Mouse (Mus musculus): ENCODE results near the gene Alk. TPM values are rescaled to one million over a fixed set of nuclear protein-coding genes. Genes with fewer than 3 reads are reported as not detected.
A peak's percentile ranks its signal among the peaks of the same experiment; 100 is the strongest.

The Alk gene
- polyA plus RNA-seq, 1 experiment from 2014 or later, result 0.11 TPM

DNA sequence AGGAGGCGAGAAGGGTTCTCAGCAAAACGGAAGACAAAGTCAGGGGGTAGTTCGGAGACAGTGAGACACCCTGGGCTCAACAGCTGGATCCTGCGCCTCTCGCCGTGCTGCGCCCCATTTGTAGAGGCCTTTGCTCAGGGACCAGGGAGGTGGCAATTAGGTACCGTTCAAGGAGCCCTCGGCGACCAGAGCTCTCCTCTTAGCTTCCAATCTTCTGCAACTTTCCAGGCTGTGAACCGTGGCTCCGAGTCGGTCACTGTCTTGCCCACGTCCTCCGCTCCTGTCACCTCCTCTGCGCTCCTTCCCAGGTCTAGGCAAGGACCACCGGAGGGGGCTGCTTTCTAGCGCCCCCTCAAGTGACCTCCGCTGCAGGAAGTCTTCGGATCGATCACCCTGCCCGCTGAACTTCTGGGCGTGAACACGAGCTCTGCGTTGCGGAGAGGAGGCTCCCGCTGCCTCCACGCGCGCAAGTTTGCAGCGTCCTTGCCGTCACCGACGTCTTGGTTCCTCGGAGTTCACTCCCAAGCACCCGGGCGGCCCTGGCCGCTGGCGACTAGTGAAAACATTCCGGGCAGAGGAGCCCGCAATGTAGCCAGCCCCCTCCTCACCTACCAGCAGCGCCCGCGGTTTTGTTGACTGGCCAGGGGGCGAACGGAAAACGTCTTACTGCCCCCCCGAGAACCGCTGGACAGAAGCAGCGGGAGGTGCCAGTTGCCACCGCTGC lies 379 bp downstream of the Alk start:
- WGBS, result 1% methylated on average over 50 of the region's 51 CpGs
- H3K9ac ChIP-seq (ENCODE audit: low read depth, low read length), result no peak overlapping the region
- H3K9me3 ChIP-seq (replicated peaks; ENCODE audit: low read length), result no peaks in the 10 kb centered on the region
- peaks cover 14% of the 10 kb centered on the region for H3K27me3 ChIP-seq (ENCODE audit: insufficient read depth, low read length)
- ATAC-seq (replicated peaks; ENCODE audit: low FRiP score, low read depth) (peak; percentile 51), DNase-seq (ENCODE audit: low spot score) (no peak)
- peak overlapping the region; percentile 39 for H3K4me3 ChIP-seq (replicated peaks; ENCODE audit: low read depth, low read length)
- peaks cover 4% of the 10 kb centered on the region; the same call in 1 of the 2 replicates for H3K4me1 ChIP-seq (replicated peaks; ENCODE audit: insufficient read depth, low read length)
- no peaks in the 10 kb centered on the region for H3K36me3 ChIP-seq (ENCODE audit: insufficient read depth, low read length)
- TF ChIP-seq CTCF (IDR thresholded peaks at IDR 0.05; ENCODE audit: low read depth), result no peak
- H3K4me2 ChIP-seq (ENCODE audit: low read length), result peak overlapping the region; percentile 67
- H3K27ac ChIP-seq, result no peak overlapping the region

DNA sequence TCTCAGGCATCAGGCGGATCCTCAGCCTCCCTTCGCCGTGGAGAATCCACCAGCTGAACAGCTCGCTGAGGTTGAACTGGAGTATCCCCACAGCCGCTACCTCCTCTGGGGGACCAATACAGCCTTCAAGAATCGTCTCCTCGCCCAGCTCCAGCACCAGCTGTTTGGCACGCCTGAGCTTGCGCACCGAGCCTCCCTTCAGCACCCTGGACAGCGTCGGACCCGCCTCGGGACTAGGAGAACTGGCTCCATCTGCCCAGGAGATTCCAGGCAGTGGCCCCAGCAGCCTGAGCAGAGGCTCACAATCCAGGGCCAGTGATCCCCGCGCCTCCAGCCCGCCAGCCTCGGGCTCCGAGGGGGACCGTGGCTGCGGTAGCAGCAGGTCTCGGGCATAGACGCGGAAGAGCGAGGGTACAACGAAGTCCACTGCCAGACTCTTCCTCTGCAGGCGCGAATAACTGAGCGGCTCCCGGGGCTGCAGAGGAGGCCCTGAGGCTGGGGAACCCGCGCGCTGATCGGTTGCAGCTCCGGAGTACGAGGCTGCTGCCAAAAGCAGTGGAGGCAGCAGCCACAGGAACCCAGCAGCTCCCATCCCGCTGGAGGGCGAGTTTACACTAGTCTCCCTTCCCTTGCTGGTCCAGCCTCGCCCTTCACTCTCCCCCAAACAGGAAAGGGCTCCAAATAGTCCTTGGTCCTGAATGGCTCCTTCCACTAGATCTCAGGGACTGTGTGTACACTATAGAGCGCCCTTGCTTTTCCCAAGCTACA lies 1.1 kb downstream of the Alk start:
- H3K9ac ChIP-seq (ENCODE audit: low read depth, low read length), result no peak overlapping the region
- peak overlapping the region; percentile 67 for H3K4me2 ChIP-seq (ENCODE audit: low read length)
- peaks cover 14% of the 10 kb centered on the region for H3K27me3 ChIP-seq (ENCODE audit: insufficient read depth, low read length)
- DNase-seq (ENCODE audit: low spot score) (peak; percentile 89), ATAC-seq (replicated peaks; ENCODE audit: low FRiP score, low read depth) (peak; percentile 79)
- H3K36me3 ChIP-seq (ENCODE audit: insufficient read depth, low read length), result no peaks in the 10 kb centered on the region
- 2% methylated on average over 40 of the region's 40 CpGs for WGBS
- peaks cover 4% of the 10 kb centered on the region; the same call in 1 of the 2 replicates for H3K4me1 ChIP-seq (replicated peaks; ENCODE audit: insufficient read depth, low read length)
- H3K27ac ChIP-seq, result no peak overlapping the region
- H3K9me3 ChIP-seq (replicated peaks; ENCODE audit: low read length), result no peaks in the 10 kb centered on the region
- TF ChIP-seq CTCF (IDR thresholded peaks at IDR 0.05; ENCODE audit: low read depth), result no peak
- H3K4me3 ChIP-seq (replicated peaks; ENCODE audit: low read depth, low read length), result peak overlapping the region; percentile 39; the same call in 1 of the 2 replicates

DNA sequence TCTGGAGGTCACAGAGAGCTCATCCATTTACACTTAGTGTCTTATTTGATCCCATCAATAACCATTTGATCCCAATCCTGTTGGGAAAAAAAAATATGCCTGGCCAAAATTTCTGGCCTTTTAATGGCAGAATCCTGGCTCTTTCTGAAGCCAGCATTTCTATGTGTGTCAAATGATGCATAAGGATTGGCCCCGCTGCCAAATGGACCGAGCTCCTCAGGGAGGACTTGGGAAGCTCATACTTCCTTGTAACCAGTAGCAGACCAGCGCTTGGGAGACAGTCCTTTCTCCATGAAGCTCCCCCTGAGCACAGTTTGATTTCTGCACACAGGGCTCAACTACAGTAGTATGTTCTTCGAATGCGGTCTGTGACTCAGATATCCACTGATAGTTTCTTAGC lies 3.6 kb downstream of the Alk start:
- peaks cover 14% of the 10 kb centered on the region for H3K27me3 ChIP-seq (ENCODE audit: insufficient read depth, low read length)
- ATAC-seq (replicated peaks; ENCODE audit: low FRiP score, low read depth) (no peak), DNase-seq (ENCODE audit: low spot score) (no peak)
- no peak overlapping the region for H3K4me3 ChIP-seq (replicated peaks; ENCODE audit: low read depth, low read length)
- H3K36me3 ChIP-seq (ENCODE audit: insufficient read depth, low read length), result no peaks in the 10 kb centered on the region
- 92% methylated on average over 5 of the region's 5 CpGs for WGBS
- TF ChIP-seq CTCF (IDR thresholded peaks at IDR 0.05; ENCODE audit: low read depth), result no peak
- H3K9ac ChIP-seq (ENCODE audit: low read depth, low read length), result no peak overlapping the region
- H3K27ac ChIP-seq, result no peak overlapping the region
- peaks cover 4% of the 10 kb centered on the region; the same call in 1 of the 2 replicates for H3K4me1 ChIP-seq (replicated peaks; ENCODE audit: insufficient read depth, low read length)
- H3K4me2 ChIP-seq (ENCODE audit: low read length), result no peak overlapping the region
- no peaks in the 10 kb centered on the region for H3K9me3 ChIP-seq (replicated peaks; ENCODE audit: low read length)

DNA sequence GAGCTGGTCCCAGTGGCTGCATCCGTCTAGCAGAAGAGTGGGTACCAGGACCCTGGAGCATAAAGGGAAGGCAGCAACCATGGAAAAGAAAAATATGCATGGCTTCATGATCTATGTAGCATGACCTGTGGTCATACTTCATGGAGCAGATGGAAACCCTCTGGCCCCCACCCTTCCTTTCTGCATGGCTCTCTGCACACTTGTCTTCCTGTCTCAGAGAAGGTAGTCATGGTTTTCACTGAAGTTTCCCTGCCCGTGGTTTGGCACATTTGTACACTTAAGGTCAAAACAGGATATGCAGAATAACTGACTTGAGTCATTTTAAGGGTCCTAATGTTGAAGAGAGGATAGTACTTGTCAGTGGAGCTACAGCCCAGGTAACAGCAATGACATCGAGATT lies 16.8 kb downstream of the Alk start:
- H3K27me3 ChIP-seq (ENCODE audit: insufficient read depth, low read length), result no peaks in the 10 kb centered on the region
- H3K4me2 ChIP-seq (ENCODE audit: low read length), result no peak overlapping the region
- no peaks in the 10 kb centered on the region for H3K36me3 ChIP-seq (ENCODE audit: insufficient read depth, low read length)
- H3K4me1 ChIP-seq (replicated peaks; ENCODE audit: insufficient read depth, low read length), result no peaks in the 10 kb centered on the region
- TF ChIP-seq CTCF (IDR thresholded peaks at IDR 0.05; ENCODE audit: low read depth), result no peak
- no peaks in the 10 kb centered on the region for H3K9me3 ChIP-seq (replicated peaks; ENCODE audit: low read length)
- H3K27ac ChIP-seq, result no peak overlapping the region
- 60% methylated on average over 3 of the region's 3 CpGs for WGBS
- ATAC-seq (replicated peaks; ENCODE audit: low FRiP score, low read depth) (no peak), DNase-seq (ENCODE audit: low spot score) (no peak)
- no peak overlapping the region for H3K4me3 ChIP-seq (replicated peaks; ENCODE audit: low read depth, low read length)
- H3K9ac ChIP-seq (ENCODE audit: low read depth, low read length), result no peak overlapping the region

DNA sequence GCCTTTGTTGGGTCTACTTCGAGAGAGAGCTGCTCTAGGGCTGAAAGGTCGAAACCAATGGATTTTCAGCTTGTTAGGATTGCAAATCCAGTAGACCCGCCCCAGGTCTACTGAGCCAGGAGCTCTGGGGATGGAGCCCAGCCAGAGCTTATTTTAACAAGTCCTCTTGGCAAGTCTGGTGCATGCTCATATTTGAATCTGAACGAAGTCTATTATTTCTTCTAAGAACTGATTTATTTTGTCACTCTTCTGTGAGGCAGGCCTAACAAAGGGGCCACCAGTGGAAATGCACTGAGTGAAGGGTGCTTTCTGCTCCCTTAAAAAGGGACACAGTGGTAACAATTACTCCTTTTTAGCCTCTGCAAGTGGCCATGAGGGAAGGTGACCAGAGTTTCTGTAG lies 24.3 kb downstream of the Alk start:
- no peak for TF ChIP-seq CTCF (IDR thresholded peaks at IDR 0.05; ENCODE audit: low read depth)
- Histone ChIP-seq H3K9ac (ENCODE audit: low read depth, low read length) (no peak overlapping the region), H3K9me3 (replicated peaks; ENCODE audit: low read length) (no peaks in the 10 kb centered on the region), H3K27ac (no peak overlapping the region), H3K36me3 (ENCODE audit: insufficient read depth, low read length) (no peaks in the 10 kb centered on the region), H3K4me3 (replicated peaks; ENCODE audit: low read depth, low read length) (no peak overlapping the region), H3K4me2 (ENCODE audit: low read length) (no peak overlapping the region), H3K27me3 (ENCODE audit: insufficient read depth, low read length) (no peaks in the 10 kb centered on the region), H3K4me1 (replicated peaks; ENCODE audit: insufficient read depth, low read length) (no peaks in the 10 kb centered on the region)
- DNase-seq (ENCODE audit: low spot score) (no peak), ATAC-seq (replicated peaks; ENCODE audit: low FRiP score, low read depth) (no peak)
- WGBS, result 71% methylated on average over 4 of the region's 4 CpGs

DNA sequence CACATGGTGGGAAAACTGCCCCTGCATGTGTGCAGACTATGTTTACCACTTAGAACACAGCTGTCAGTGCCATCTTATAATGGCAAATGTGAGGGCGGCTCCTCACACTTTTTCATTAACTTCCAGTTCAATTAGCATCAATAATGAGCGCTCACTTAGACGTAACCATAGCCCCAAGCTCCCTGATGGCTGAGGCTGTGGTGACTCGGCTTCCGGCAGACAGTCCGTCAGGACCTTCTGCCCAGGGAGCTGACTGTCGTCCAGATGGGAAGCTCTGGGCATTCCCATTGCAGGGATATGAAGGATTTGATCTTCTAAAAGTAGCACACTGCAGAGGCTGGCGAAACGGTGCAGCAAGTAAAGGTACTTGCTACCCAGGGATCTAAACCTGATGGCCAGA lies 25.1 kb downstream of the Alk start:
- H3K4me1 ChIP-seq (replicated peaks; ENCODE audit: insufficient read depth, low read length), result no peaks in the 10 kb centered on the region
- H3K4me3 ChIP-seq (replicated peaks; ENCODE audit: low read depth, low read length), result no peak overlapping the region
- no peak overlapping the region for H3K9ac ChIP-seq (ENCODE audit: low read depth, low read length)
- no peaks in the 10 kb centered on the region for H3K36me3 ChIP-seq (ENCODE audit: insufficient read depth, low read length)
- ATAC-seq (replicated peaks; ENCODE audit: low FRiP score, low read depth), result no peak
- no peak overlapping the region for H3K4me2 ChIP-seq (ENCODE audit: low read length)
- TF ChIP-seq CTCF (IDR thresholded peaks at IDR 0.05; ENCODE audit: low read depth), result no peak
- no peak for DNase-seq (ENCODE audit: low spot score)
- WGBS, result 91% methylated on average over 9 of the region's 9 CpGs
- no peaks in the 10 kb centered on the region for H3K27me3 ChIP-seq (ENCODE audit: insufficient read depth, low read length)
- H3K27ac ChIP-seq, result no peak overlapping the region
- H3K9me3 ChIP-seq (replicated peaks; ENCODE audit: low read length), result no peaks in the 10 kb centered on the region

Measured in kidney, postnatal 0 days (tissue).